Mouse (Mus musculus): ENCODE measurements around the gene Khdrbs1. TPM values are rescaled to one million over a fixed set of nuclear protein-coding genes. Genes with fewer than 3 reads are reported as not detected.

The Khdrbs1 gene
- polyA plus RNA-seq (2011; ENCODE audit: insufficient read depth, insufficient read length, low replicate concordance, missing spikeins) = 33.6 and 40.4 TPM in 2 replicates

GRCm38 (mm10) chr4:129742232-129743009, at the start of gene Khdrbs1:
Gene Khdrbs1 (minus strand): TSS chr4:129742303.
- TF ChIP-seq CTCF (IDR thresholded peaks at IDR 0.05; ENCODE audit: control insufficient read depth, insufficient read depth, low read length) (no peak), POLR2A (IDR thresholded peaks at IDR 0.05; ENCODE audit: borderline replicate concordance, control insufficient read depth, low read depth, low read length) (peak; percentile 76; the same call in 1 of the 2 replicates)
- peak within 1 kb of the TSS; percentile 96 for H3K27ac ChIP-seq (ENCODE audit: control insufficient read depth, insufficient read depth, low read depth, low read length, poor library complexity)
- H3K4me1 ChIP-seq (ENCODE audit: control insufficient read depth, insufficient read depth, low read length) = no peaks in the 10 kb centered on the region; the same call in 1 of the 2 replicates
- peak within 1 kb of the TSS; percentile 95 for H3K4me3 ChIP-seq (replicated peaks; ENCODE audit: control insufficient read depth, low read depth, low read length)
- under 1% methylated on average over 73 of the region's 76 CpGs for WGBS

- TF ChIP-seq POLR2A (IDR thresholded peaks at IDR 0.05; ENCODE audit: borderline replicate concordance, control insufficient read depth, low read depth, low read length) (no peak), CTCF (IDR thresholded peaks at IDR 0.05; ENCODE audit: control insufficient read depth, insufficient read depth, low read length) (no peak)
- no peak overlapping the region for H3K4me3 ChIP-seq (replicated peaks; ENCODE audit: control insufficient read depth, low read depth, low read length)
- H3K4me1 ChIP-seq (ENCODE audit: control insufficient read depth, insufficient read depth, low read length) = peaks cover 8% of the 10 kb centered on the region
- WGBS = 48% methylated on average over 1 of the region's 1 CpGs
- no peak overlapping the region for H3K27ac ChIP-seq (ENCODE audit: control insufficient read depth, insufficient read depth, low read depth, low read length, poor library complexity)
Measured at GRCm38 (mm10) chr4:129791399-129791798, 49.3 kb upstream of the Khdrbs1 start.

- WGBS = 31% methylated on average over 3 of the region's 3 CpGs
- Histone ChIP-seq H3K4me3 (replicated peaks; ENCODE audit: control insufficient read depth, low read depth, low read length) (no peak overlapping the region), H3K27ac (ENCODE audit: control insufficient read depth, insufficient read depth, low read depth, low read length, poor library complexity) (no peak overlapping the region), H3K4me1 (ENCODE audit: control insufficient read depth, insufficient read depth, low read length) (peaks cover 8% of the 10 kb centered on the region)
- TF ChIP-seq CTCF (IDR thresholded peaks at IDR 0.05; ENCODE audit: control insufficient read depth, insufficient read depth, low read length) (no peak), POLR2A (IDR thresholded peaks at IDR 0.05; ENCODE audit: borderline replicate concordance, control insufficient read depth, low read depth, low read length) (no peak)
Measured at GRCm38 (mm10) chr4:129790475-129790874, 48.4 kb upstream of the Khdrbs1 start.

GRCm38 (mm10) chr4:129789635-129790034, 47.5 kb upstream of the Khdrbs1 start:
- H3K4me3 ChIP-seq (replicated peaks; ENCODE audit: control insufficient read depth, low read depth, low read length) = no peak overlapping the region
- 55% methylated on average over 2 of the region's 2 CpGs for WGBS
- H3K4me1 ChIP-seq (ENCODE audit: control insufficient read depth, insufficient read depth, low read length) = peaks cover 5% of the 10 kb centered on the region
- H3K27ac ChIP-seq (ENCODE audit: control insufficient read depth, insufficient read depth, low read depth, low read length, poor library complexity) = no peak overlapping the region; the same call in 1 of the 2 replicates
- TF ChIP-seq POLR2A (IDR thresholded peaks at IDR 0.05; ENCODE audit: borderline replicate concordance, control insufficient read depth, low read depth, low read length) (no peak), CTCF (IDR thresholded peaks at IDR 0.05; ENCODE audit: control insufficient read depth, insufficient read depth, low read length) (no peak)

- peak overlapping the region; percentile 74 for H3K27ac ChIP-seq (ENCODE audit: control insufficient read depth, insufficient read depth, low read depth, low read length, poor library complexity)
- TF ChIP-seq POLR2A (IDR thresholded peaks at IDR 0.05; ENCODE audit: borderline replicate concordance, control insufficient read depth, low read depth, low read length) = no peak
- TF ChIP-seq CTCF (IDR thresholded peaks at IDR 0.05; ENCODE audit: control insufficient read depth, insufficient read depth, low read length) = no peak
- 12% methylated on average over 8 of the region's 8 CpGs for WGBS
- peaks cover under 1% of the 10 kb centered on the region for H3K4me1 ChIP-seq (ENCODE audit: control insufficient read depth, insufficient read depth, low read length)
- no peak overlapping the region for H3K4me3 ChIP-seq (replicated peaks; ENCODE audit: control insufficient read depth, low read depth, low read length)
Measured at GRCm38 (mm10) chr4:129788693-129789092, 46.6 kb upstream of the Khdrbs1 start.

- no peak overlapping the region for H3K27ac ChIP-seq (ENCODE audit: control insufficient read depth, insufficient read depth, low read depth, low read length, poor library complexity)
- WGBS = 1% methylated on average over 4 of the region's 4 CpGs
- peak; percentile 57 for TF ChIP-seq CTCF (IDR thresholded peaks at IDR 0.05; ENCODE audit: control insufficient read depth, insufficient read depth, low read length)
- no peak for TF ChIP-seq POLR2A (IDR thresholded peaks at IDR 0.05; ENCODE audit: borderline replicate concordance, control insufficient read depth, low read depth, low read length)
- H3K4me3 ChIP-seq (replicated peaks; ENCODE audit: control insufficient read depth, low read depth, low read length) = no peak overlapping the region
- peaks cover 5% of the 10 kb centered on the region for H3K4me1 ChIP-seq (ENCODE audit: control insufficient read depth, insufficient read depth, low read length)
Measured at GRCm38 (mm10) chr4:129785178-129785577, 43.1 kb upstream of the Khdrbs1 start.

- Histone ChIP-seq H3K27ac (ENCODE audit: control insufficient read depth, insufficient read depth, low read depth, low read length, poor library complexity) (no peak overlapping the region), H3K4me3 (replicated peaks; ENCODE audit: control insufficient read depth, low read depth, low read length) (no peak overlapping the region), H3K4me1 (ENCODE audit: control insufficient read depth, insufficient read depth, low read length) (peaks cover 5% of the 10 kb centered on the region)
- no peak for TF ChIP-seq CTCF (IDR thresholded peaks at IDR 0.05; ENCODE audit: control insufficient read depth, insufficient read depth, low read length)
- TF ChIP-seq POLR2A (IDR thresholded peaks at IDR 0.05; ENCODE audit: borderline replicate concordance, control insufficient read depth, low read depth, low read length) = no peak
- 79% methylated on average over 5 of the region's 5 CpGs for WGBS
Measured at GRCm38 (mm10) chr4:129783506-129783905, 41.4 kb upstream of the Khdrbs1 start.

GRCm38 (mm10) chr4:129782857-129783331, 40.8 kb upstream of the Khdrbs1 start:
- 16% methylated on average over 3 of the region's 3 CpGs for WGBS
- peaks cover 5% of the 10 kb centered on the region for H3K4me1 ChIP-seq (ENCODE audit: control insufficient read depth, insufficient read depth, low read length)
- H3K27ac ChIP-seq (ENCODE audit: control insufficient read depth, insufficient read depth, low read depth, low read length, poor library complexity) = peak overlapping the region; percentile 21
- no peak for TF ChIP-seq POLR2A (IDR thresholded peaks at IDR 0.05; ENCODE audit: borderline replicate concordance, control insufficient read depth, low read depth, low read length)
- no peak for TF ChIP-seq CTCF (IDR thresholded peaks at IDR 0.05; ENCODE audit: control insufficient read depth, insufficient read depth, low read length)
- no peak overlapping the region for H3K4me3 ChIP-seq (replicated peaks; ENCODE audit: control insufficient read depth, low read depth, low read length)
